18 mouse cellular contexts compared by ENCODE assay signal in the genomic region with DNA sequence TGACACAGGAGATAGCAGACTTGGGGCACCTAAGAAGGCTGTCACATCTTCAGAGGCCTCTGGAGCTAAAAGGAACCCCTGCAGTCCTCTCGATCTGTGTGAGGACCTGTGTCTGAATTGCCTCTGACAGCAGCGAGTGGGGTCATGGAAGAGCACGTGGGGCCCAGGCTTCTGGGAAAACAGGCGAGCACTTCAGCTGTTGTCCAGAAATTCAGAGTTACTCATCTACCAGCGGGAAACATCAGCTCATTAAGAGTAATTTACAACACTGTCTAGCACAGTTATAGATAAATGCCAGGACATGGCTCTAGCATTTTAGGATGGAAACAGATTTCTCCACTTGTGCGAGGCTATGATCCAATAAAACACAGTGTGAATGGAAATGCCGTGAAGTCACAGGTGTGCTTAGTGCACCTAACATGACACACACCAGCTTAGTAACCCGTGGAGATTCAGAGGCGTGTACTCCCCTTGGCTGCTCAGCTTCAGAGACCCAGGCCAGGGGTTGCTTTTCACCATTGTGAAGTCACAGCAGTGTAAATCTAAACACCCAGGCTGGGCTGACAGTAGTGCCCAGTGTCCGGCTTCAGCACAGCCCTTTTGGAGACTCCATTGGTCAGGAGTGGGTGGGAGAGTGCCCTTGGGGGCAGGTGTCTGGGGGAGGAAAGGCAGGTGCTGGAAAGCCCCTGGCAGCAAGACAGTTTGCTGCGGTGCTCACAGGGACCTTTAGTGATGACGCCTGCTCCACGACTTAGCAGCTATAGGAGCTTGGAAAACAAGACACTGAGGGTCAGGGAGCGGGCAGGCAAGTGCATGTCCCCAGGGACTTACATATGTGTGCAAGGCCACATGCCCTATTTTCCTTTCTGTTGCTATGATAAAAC. TPM values are rescaled to one million over a fixed set of nuclear protein-coding genes. Genes with fewer than 3 reads are reported as not detected.
DNase-seq lines count a peak whose midpoint lies in the region; ATAC-seq and TF ChIP-seq lines count a peak whose summit lies in the region.
"Had no signal": no experiment of that assay in that cellular context is flagged by ENCODE, and none has a peak within 500 bp of the region (broad histone marks: within the 10 kb centered on the region; RNA-seq: fewer than 3 reads in every experiment).

No protein-coding gene starts in this region.

- TF ChIP-seq EP300 in lung, postnatal 0 days (IDR thresholded peaks at IDR 0.05): 0 out of 2 replicates have a peak, but pooled peaks have one; percentile 18

- H3K27ac ChIP-seq in heart, embryonic 10.5 days: peak overlapping the region; percentile 56; the same call in 1 of the 2 replicates
- peak overlapping the region; percentile 78 for H3K27ac ChIP-seq in lung, postnatal 0 days (ENCODE audit: low read length)
- peak overlapping the region; percentile 64; the same call in 1 of the 2 replicates for H3K27ac ChIP-seq in kidney, postnatal 0 days
- H3K27ac ChIP-seq: liver, embryonic 12.5 days; midbrain, embryonic 15.5 days had no signal

- peaks cover 42% of the 10 kb centered on the region for H3K4me1 ChIP-seq in heart, embryonic 10.5 days
- H3K4me1 ChIP-seq in lung, postnatal 0 days (ENCODE audit: insufficient read depth, low read depth, low read length): peaks cover 4% of the 10 kb centered on the region; the same call in 1 of the 2 replicates
- H3K4me1 ChIP-seq in lung, adult 2 months (ENCODE audit: control insufficient read depth, insufficient read depth, low read length): peaks cover 17% of the 10 kb centered on the region
- H3K4me1 ChIP-seq in kidney, postnatal 0 days (replicated peaks; ENCODE audit: insufficient read depth, low read length): peaks cover 32% of the 10 kb centered on the region

- TF ChIP-seq CTCF in lung, postnatal 0 days (IDR thresholded peaks at IDR 0.05): no peak
- no peak for TF ChIP-seq CTCF in lung, adult 2 months (IDR thresholded peaks at IDR 0.05; ENCODE audit: insufficient read depth, low read length)
- no peak for TF ChIP-seq CTCF in kidney, postnatal 0 days (IDR thresholded peaks at IDR 0.05; ENCODE audit: low read depth)

- H3K9ac ChIP-seq in lung, postnatal 0 days (replicated peaks; ENCODE audit: low read depth): no peak overlapping the region
- no peak overlapping the region for H3K9ac ChIP-seq in kidney, postnatal 0 days (ENCODE audit: low read depth, low read length)
- H3K9ac ChIP-seq: liver, embryonic 12.5 days; midbrain, embryonic 15.5 days had no signal

- no peaks in the 10 kb centered on the region for H3K9me3 ChIP-seq in heart, embryonic 10.5 days
- no peaks in the 10 kb centered on the region for H3K9me3 ChIP-seq in lung, postnatal 0 days (ENCODE audit: low read length)
- H3K9me3 ChIP-seq in kidney, postnatal 0 days (replicated peaks; ENCODE audit: low read length): no peaks in the 10 kb centered on the region
- H3K9me3 ChIP-seq: liver, embryonic 12.5 days; midbrain, embryonic 15.5 days had no signal

- no peak for TF ChIP-seq POLR2A in lung, adult 2 months (IDR thresholded peaks at IDR 0.05; ENCODE audit: borderline replicate concordance, extremely low read depth, low read depth, low read length)

- DNase-seq in heart, embryonic 10.5 days (ENCODE audit: low spot score): peak; percentile 71
- no peak for DNase-seq in heart, postnatal 4 days
- DNase-seq in lung, postnatal 0 days (ENCODE audit: low spot score): peak; percentile 66
- DNase-seq in lung, adult 2 months: no peak
- peak; percentile 73 for DNase-seq in kidney, postnatal 0 days (ENCODE audit: low spot score)
- DNase-seq in adrenal gland, postnatal 14 days: no peak
- no peak for DNase-seq in gastrocnemius, adult 18-20 months (ENCODE audit: low spot score)
- DNase-seq: B cell, adult 2 months; cerebellum, postnatal 36 days; spleen, adult 18-20 months had no signal

- no peaks in the 10 kb centered on the region for H3K36me3 ChIP-seq in heart, embryonic 10.5 days
- no peaks in the 10 kb centered on the region for H3K36me3 ChIP-seq in lung, postnatal 0 days (ENCODE audit: insufficient read depth, low read length)
- H3K36me3 ChIP-seq in kidney, postnatal 0 days (ENCODE audit: insufficient read depth, low read length): no peaks in the 10 kb centered on the region
- H3K36me3 ChIP-seq: liver, embryonic 12.5 days; midbrain, embryonic 15.5 days had no signal

- no peak overlapping the region for H3K4me2 ChIP-seq in lung, postnatal 0 days (replicated peaks; ENCODE audit: low read depth, low read length)
- H3K4me2 ChIP-seq in kidney, postnatal 0 days (ENCODE audit: low read length): 0 out of 2 replicates have a peak overlapping the region, but pooled peaks have one; percentile 44

- no peak overlapping the region for H3K4me3 ChIP-seq in heart, embryonic 10.5 days
- H3K4me3 ChIP-seq in lung, postnatal 0 days (ENCODE audit: low read depth, low read length): no peak overlapping the region
- H3K4me3 ChIP-seq in lung, adult 2 months (replicated peaks; ENCODE audit: extremely low read depth, low read depth, low read length): no peak overlapping the region
- no peak overlapping the region for H3K4me3 ChIP-seq in kidney, postnatal 0 days (replicated peaks; ENCODE audit: low read depth, low read length)
- H3K4me3 ChIP-seq: liver, embryonic 12.5 days; midbrain, embryonic 15.5 days had no signal

- ATAC-seq in lung, postnatal 0 days: peak; percentile 2; the same call in 1 of the 2 replicates
- ATAC-seq in kidney, postnatal 0 days (replicated peaks; ENCODE audit: low FRiP score, low read depth): 0 out of 2 replicates have a peak, but pooled peaks have one; percentile 14
- ATAC-seq: midbrain, embryonic 15.5 days had no signal

- WGBS in heart, embryonic 10.5 days: 55% methylated on average over 14 of the region's 14 CpGs
- 40% methylated on average over 14 of the region's 14 CpGs for WGBS in lung, postnatal 0 days
- 61% methylated on average over 14 of the region's 14 CpGs for WGBS in lung, adult 2 months
- 23% methylated on average over 14 of the region's 14 CpGs for WGBS in kidney, postnatal 0 days

- H3K27me3 ChIP-seq in heart, embryonic 10.5 days (ENCODE audit: insufficient read depth, poor library complexity, severe bottlenecking): no peaks in the 10 kb centered on the region
- H3K27me3 ChIP-seq in lung, postnatal 0 days (replicated peaks; ENCODE audit: insufficient read depth, low read length): no peaks in the 10 kb centered on the region
- no peaks in the 10 kb centered on the region for H3K27me3 ChIP-seq in kidney, postnatal 0 days (ENCODE audit: insufficient read depth, low read length)
- H3K27me3 ChIP-seq: liver, embryonic 12.5 days; midbrain, embryonic 15.5 days had no signal

RNA-seq across cellular contexts. Expression of a gene that starts 9.3 kb away (rescaled TPM):
- polyA plus RNA-seq in heart, embryonic 10.5 days (2016; fragmentation: Nextera tagmentation; extraction: Ambion mirVana): 0.09 TPM in 1 of 2 replicates, not detected in the other
- total RNA-seq in heart, postnatal 4 days (2021): under 1 TPM in 1 of 2 experiments, not detected in 1; 0.16 TPM
- 0.08 and 0.14 TPM in 2 replicates for polyA plus RNA-seq in lung, postnatal 0 days (2015; fragmentation: Nextera tagmentation; extraction: Ambion mirVana)
- not detected in 2 replicates for polyA plus RNA-seq in lung, adult 2 months (2012; rRNA removed)
- polyA plus RNA-seq in kidney, postnatal 0 days (2015; fragmentation: Nextera tagmentation; extraction: Ambion mirVana): 0.04 and 0.09 TPM in 2 replicates
- total RNA-seq in adrenal gland, postnatal 14 days (2021): not detected in 2 replicates
- not detected for total RNA-seq in gastrocnemius, adult 18-20 months (2021)
- total RNA-seq: granulocyte monocyte progenitor cell, adult 5-6 weeks; heart, postnatal 14 days; layer of hippocampus, postnatal 14 days; left cerebral cortex, postnatal 36 days had no signal
- polyA plus RNA-seq: liver, embryonic 12.5 days; midbrain, embryonic 15.5 days; neural tube, embryonic 11.5 days had no signal

RNA-seq across cellular contexts. Expression of a gene that starts 32.0 kb away (rescaled TPM):
- 6.1 and 9.5 TPM in 2 replicates for polyA plus RNA-seq in heart, embryonic 10.5 days (2016; fragmentation: Nextera tagmentation; extraction: Ambion mirVana)
- 10 to 100 TPM; 18.6 to 19.4 TPM for total RNA-seq in heart, postnatal 4 days (2021)
- 59.5 and 63.6 TPM in 2 replicates for polyA plus RNA-seq in lung, postnatal 0 days (2015; fragmentation: Nextera tagmentation; extraction: Ambion mirVana)
- polyA plus RNA-seq in lung, adult 2 months (2012; rRNA removed): 11.2 and 12.1 TPM in 2 replicates
- polyA plus RNA-seq in kidney, postnatal 0 days (2015; fragmentation: Nextera tagmentation; extraction: Ambion mirVana): 45.2 and 47.4 TPM in 2 replicates
- 18.0 and 18.2 TPM in 2 replicates for total RNA-seq in adrenal gland, postnatal 14 days (2021)
- total RNA-seq in gastrocnemius, adult 18-20 months (2021): 1 to 10 TPM; 3.0 to 3.2 TPM
- total RNA-seq: granulocyte monocyte progenitor cell, adult 5-6 weeks had no signal

RNA-seq across cellular contexts. Expression of a gene that starts 38.7 kb away (rescaled TPM):
- polyA plus RNA-seq in heart, embryonic 10.5 days (2016; fragmentation: Nextera tagmentation; extraction: Ambion mirVana): 0.18 and 0.39 TPM in 2 replicates
- total RNA-seq in heart, postnatal 4 days (2021): under 1 TPM in 1 of 2 experiments, not detected in 1; 0.57 TPM
- polyA plus RNA-seq in lung, postnatal 0 days (2015; fragmentation: Nextera tagmentation; extraction: Ambion mirVana): 2.4 and 5.2 TPM in 2 replicates
- polyA plus RNA-seq in lung, adult 2 months (2012; rRNA removed): 2.0 and 2.4 TPM in 2 replicates
- polyA plus RNA-seq in kidney, postnatal 0 days (2015; fragmentation: Nextera tagmentation; extraction: Ambion mirVana): 0.20 and 0.30 TPM in 2 replicates
- total RNA-seq in adrenal gland, postnatal 14 days (2021): 1.4 and 2.0 TPM in 2 replicates
- total RNA-seq in gastrocnemius, adult 18-20 months (2021): not detected
- total RNA-seq: ES-E14 had no signal

Comparison
In these comparisons a context has a peak if more than half of its experiments do, and no peak if none do; other contexts are left out.
1. DNase-seq: peak in heart, embryonic 10.5 days (single experiment), lung, postnatal 0 days (single experiment) and kidney, postnatal 0 days (single experiment); none in heart, postnatal 4 days (single experiment), lung, adult 2 months (single experiment), adrenal gland, postnatal 14 days (single experiment) and gastrocnemius, adult 18-20 months (single experiment).
2. Peak in every context shown above with its lines, with median percentiles within 50 percentile points of each other: H3K27ac ChIP-seq.